In genomic region chr15:98880978-98881655, GRCm38 (mm10) we compare ENCODE assay signal across 8 mouse cellular contexts. TPM values are rescaled to one million over a fixed set of nuclear protein-coding genes. Genes with fewer than 3 reads are reported as not detected.
A peak's percentile ranks its signal among the peaks of the same experiment; 100 is the strongest.
DNase-seq lines count a peak whose midpoint lies in the region; ATAC-seq and TF ChIP-seq lines count a peak whose summit lies in the region.

No protein-coding gene starts in this region.

- peak overlapping the region; percentile 93 for H3K27ac ChIP-seq in gastrocnemius, adult 2 months
- peak overlapping the region; percentile 81 for H3K27ac ChIP-seq in hindbrain, postnatal 0 days

- H3K9me3 ChIP-seq in hindbrain, postnatal 0 days (ENCODE audit: low read length), result no peaks in the 10 kb centered on the region
- no peaks in the 10 kb centered on the region for H3K9me3 ChIP-seq in megakaryocyte, embryonic 14.5 days

- intact Hi-C loops in gastrocnemius, adult 2 months (cut with DNase I), result loop anchor here (5.0 kb wide), 1 partner anchor 36 kb away; the partner anchor contains the start of gene Lmbr1l

- H3K4me2 ChIP-seq in hindbrain, postnatal 0 days (ENCODE audit: low read depth, low read length), result peak overlapping the region; percentile 78

- no peaks in the 10 kb centered on the region for H3K27me3 ChIP-seq in hindbrain, postnatal 0 days (ENCODE audit: insufficient read depth, low read length)
- H3K27me3 ChIP-seq in megakaryocyte, embryonic 14.5 days (replicated peaks), result no peaks in the 10 kb centered on the region

- TF ChIP-seq CTCF in gastrocnemius, adult 2 months (IDR thresholded peaks at IDR 0.05), result peak; percentile 40; the same call in 1 of the 2 replicates
- TF ChIP-seq CTCF in hindbrain, postnatal 0 days (IDR thresholded peaks at IDR 0.05; ENCODE audit: low read depth), result peak; percentile 64

- H3K36me3 ChIP-seq in hindbrain, postnatal 0 days (ENCODE audit: insufficient read depth, low read length), result no peaks in the 10 kb centered on the region; the same call in 1 of the 2 replicates
- peaks cover 12% of the 10 kb centered on the region for H3K36me3 ChIP-seq in megakaryocyte, embryonic 14.5 days (replicated peaks; ENCODE audit: low read length)

- under 1% methylated on average over 48 of the region's 48 CpGs for WGBS in hindbrain, postnatal 0 days

- ATAC-seq in activated CD4-positive, CD25-positive, alpha-beta regulatory T cell, adult 4 months, result peak; percentile 84
- peak; percentile 90 for ATAC-seq in common myeloid progenitor, adult 5-6 weeks (replicated peaks; ENCODE audit: low read depth, poor library complexity, severe bottlenecking)
- ATAC-seq in hindbrain, postnatal 0 days, result peak; percentile 97

- DNase-seq in gastrocnemius, adult 2 months, result peak; percentile 95
- DNase-seq in hindbrain, postnatal 0 days (ENCODE audit: low spot score), result peak; percentile 96
- DNase-seq in left cerebral cortex, adult 8-10 months (ENCODE audit: low spot score in 2 of 2), result peak; percentile 76 to 95
- peak; percentile 93 to 96 for DNase-seq in right cerebral cortex, postnatal 10 days (ENCODE audit: low spot score in 2 of 2)
- DNase-seq in urinary bladder, postnatal 4 days (ENCODE audit: low spot score in 2 of 2), result peak; percentile 86

- H3K4me3 ChIP-seq in gastrocnemius, adult 2 months, result peak overlapping the region; percentile 93
- peak overlapping the region; percentile 71 for H3K4me3 ChIP-seq in hindbrain, postnatal 0 days (ENCODE audit: low read length)
- peak overlapping the region; percentile 97 for H3K4me3 ChIP-seq in megakaryocyte, embryonic 14.5 days (replicated peaks)

- H3K4me1 ChIP-seq in hindbrain, postnatal 0 days (ENCODE audit: insufficient read depth, low read length), result no peaks in the 10 kb centered on the region
- peaks cover 44% of the 10 kb centered on the region for H3K4me1 ChIP-seq in megakaryocyte, embryonic 14.5 days

- H3K9ac ChIP-seq in hindbrain, postnatal 0 days (replicated peaks; ENCODE audit: low read length), result peak overlapping the region; percentile 67

RNA-seq across cellular contexts. Expression of gene Kmt2d, which starts 10.1 kb away (rescaled TPM):
- 10 to 100 TPM; 21.7 to 29.2 TPM for polyA plus RNA-seq in activated CD4-positive, CD25-positive, alpha-beta regulatory T cell, adult 4 months (2017; shearing (Covaris generic))
- total RNA-seq in common myeloid progenitor, adult 5-6 weeks (2017), result 27.3 and 52.2 TPM in 2 replicates
- 10 to 100 TPM; 53.6 to 56.3 TPM for total RNA-seq in gastrocnemius, adult 2 months (2021)
- 27.7 and 37.8 TPM in 2 replicates for total RNA-seq in hindbrain, postnatal 0 days (2014; rRNA removed)
- polyA plus RNA-seq in hindbrain, postnatal 0 days (2015; fragmentation: Nextera tagmentation; extraction: Ambion mirVana), result 7.4 and 7.6 TPM in 2 replicates
- total RNA-seq in left cerebral cortex, adult 8-10 months (2022), result 10 to 100 TPM; 65.4 to 88.7 (median 76.5) TPM
- polyA plus RNA-seq in megakaryocyte, embryonic 14.5 days (2012; ENCODE audit: insufficient read depth, low replicate concordance), result 11.9 and 17.8 TPM in 2 replicates

RNA-seq across cellular contexts. Expression of gene Rhebl1, which starts 13.2 kb away (rescaled TPM):
- 1 to 10 TPM; 8.7 to 8.8 TPM for polyA plus RNA-seq in activated CD4-positive, CD25-positive, alpha-beta regulatory T cell, adult 4 months (2017; shearing (Covaris generic))
- 3.0 and 12.0 TPM in 2 replicates for total RNA-seq in common myeloid progenitor, adult 5-6 weeks (2017)
- 1 to 10 TPM in 1 of 2 experiments, under 1 TPM in 1; 0.92 to 2.2 TPM for total RNA-seq in gastrocnemius, adult 2 months (2021)
- 5.8 and 10.2 TPM in 2 replicates for total RNA-seq in hindbrain, postnatal 0 days (2014; rRNA removed)
- 25.7 and 26.7 TPM in 2 replicates for polyA plus RNA-seq in hindbrain, postnatal 0 days (2015; fragmentation: Nextera tagmentation; extraction: Ambion mirVana)
- 10 to 100 TPM in 2 of 4 experiments, 1 to 10 TPM in 2; 8.4 to 10.9 (median 10.2) TPM for total RNA-seq in left cerebral cortex, adult 8-10 months (2022)
- 0.19 TPM in 1 of 2 replicates, not detected in the other for polyA plus RNA-seq in megakaryocyte, embryonic 14.5 days (2012; ENCODE audit: insufficient read depth, low replicate concordance)

RNA-seq across cellular contexts. Expression of gene Dhh, which starts 17.2 kb away (rescaled TPM):
- polyA plus RNA-seq in activated CD4-positive, CD25-positive, alpha-beta regulatory T cell, adult 4 months (2017; shearing (Covaris generic)), result under 1 TPM; 0.11 to 0.15 TPM
- not detected in 2 replicates for total RNA-seq in common myeloid progenitor, adult 5-6 weeks (2017)
- under 1 TPM; 0.81 to 0.82 TPM for total RNA-seq in gastrocnemius, adult 2 months (2021)
- 0.29 and 0.68 TPM in 2 replicates for total RNA-seq in hindbrain, postnatal 0 days (2014; rRNA removed)
- 0.85 and 1.0 TPM in 2 replicates for polyA plus RNA-seq in hindbrain, postnatal 0 days (2015; fragmentation: Nextera tagmentation; extraction: Ambion mirVana)
- under 1 TPM in 3 of 4 experiments, not detected in 1; 0.12 to 0.39 (median 0.13) TPM for total RNA-seq in left cerebral cortex, adult 8-10 months (2022)
- polyA plus RNA-seq in megakaryocyte, embryonic 14.5 days (2012; ENCODE audit: insufficient read depth, low replicate concordance), result not detected in 2 replicates

RNA-seq across cellular contexts. Expression of gene Lmbr1l, which starts 36.9 kb away (rescaled TPM):
- 10 to 100 TPM; 24.2 to 42.0 TPM for polyA plus RNA-seq in activated CD4-positive, CD25-positive, alpha-beta regulatory T cell, adult 4 months (2017; shearing (Covaris generic))
- 0.97 and 9.0 TPM in 2 replicates for total RNA-seq in common myeloid progenitor, adult 5-6 weeks (2017)
- 1 to 10 TPM; 5.2 to 6.9 TPM for total RNA-seq in gastrocnemius, adult 2 months (2021)
- total RNA-seq in hindbrain, postnatal 0 days (2014; rRNA removed), result 28.7 and 51.0 TPM in 2 replicates
- polyA plus RNA-seq in hindbrain, postnatal 0 days (2015; fragmentation: Nextera tagmentation; extraction: Ambion mirVana), result 20.0 and 20.9 TPM in 2 replicates
- 10 to 100 TPM; 13.7 to 17.9 (median 14.7) TPM for total RNA-seq in left cerebral cortex, adult 8-10 months (2022)
- polyA plus RNA-seq in megakaryocyte, embryonic 14.5 days (2012; ENCODE audit: insufficient read depth, low replicate concordance), result 0.87 and 4.8 TPM in 2 replicates

RNA-seq across cellular contexts. Expression of gene Prkag1, which starts 49.8 kb away (rescaled TPM):
- 100 to 1,000 TPM in 1 of 2 experiments, 10 to 100 TPM in 1; 98.2 to 133 TPM for polyA plus RNA-seq in activated CD4-positive, CD25-positive, alpha-beta regulatory T cell, adult 4 months (2017; shearing (Covaris generic))
- total RNA-seq in common myeloid progenitor, adult 5-6 weeks (2017), result 65.2 and 77.8 TPM in 2 replicates
- total RNA-seq in gastrocnemius, adult 2 months (2021), result 10 to 100 TPM; 49.0 to 59.5 TPM
- total RNA-seq in hindbrain, postnatal 0 days (2014; rRNA removed), result 62.4 and 99.4 TPM in 2 replicates
- 61.1 and 62.3 TPM in 2 replicates for polyA plus RNA-seq in hindbrain, postnatal 0 days (2015; fragmentation: Nextera tagmentation; extraction: Ambion mirVana)
- total RNA-seq in left cerebral cortex, adult 8-10 months (2022), result 10 to 100 TPM; 47.4 to 60.9 (median 53.2) TPM
- 237 and 264 TPM in 2 replicates for polyA plus RNA-seq in megakaryocyte, embryonic 14.5 days (2012; ENCODE audit: insufficient read depth, low replicate concordance)

Comparison
In these comparisons a context has a peak if more than half of its experiments do, and no peak if none do; other contexts are left out.
1. Peak in every context shown above with its lines: DNase-seq, ATAC-seq, H3K4me3 ChIP-seq and H3K27ac ChIP-seq.